33 mouse cellular contexts compared by ENCODE assay signal in genomic region chr5:73432805-73433204, GRCm38 (mm10). TPM values are rescaled to one million over a fixed set of nuclear protein-coding genes. Genes with fewer than 3 reads are reported as not detected.
"Had no signal": no experiment of that assay in that cellular context is flagged by ENCODE, and none has a peak within 500 bp of the region (broad histone marks: within the 10 kb centered on the region; RNA-seq: fewer than 3 reads in every experiment).

No protein-coding gene starts in this region.

- H3K36me3 ChIP-seq: embryonic facial prominence, embryonic 10.5 days; embryonic facial prominence, embryonic 12.5 days; embryonic facial prominence, embryonic 13.5 days; embryonic facial prominence, embryonic 15.5 days; forebrain, embryonic 10.5 days; forebrain, embryonic 12.5 days; forebrain, embryonic 15.5 days had no signal

- ATAC-seq: forebrain, embryonic 13.5 days; forebrain, embryonic 14.5 days; forebrain, embryonic 15.5 days; forebrain, embryonic 16.5 days; forebrain, postnatal 0 days had no signal

- H3K27ac ChIP-seq: embryonic facial prominence, embryonic 10.5 days; embryonic facial prominence, embryonic 12.5 days; embryonic facial prominence, embryonic 13.5 days; embryonic facial prominence, embryonic 15.5 days; forebrain, embryonic 10.5 days; forebrain, embryonic 12.5 days; forebrain, embryonic 13.5 days; forebrain, embryonic 15.5 days; gastrocnemius, adult 2 months; heart, adult 2 months had no signal

- DNase-seq: cerebellum, adult 9-10 months; cerebellum, adult 9-11 months; cerebellum, postnatal 10 days; cerebellum, postnatal 14 days; cerebellum, postnatal 25 days; cerebellum, postnatal 36 days; embryo, embryonic 11 days; forebrain, postnatal 0 days; gastrocnemius, adult 2 months; gastrocnemius, postnatal 10 days; gastrocnemius, postnatal 14 days; gastrocnemius, postnatal 25 days; gastrocnemius, postnatal 36 days; heart, adult 11 months; heart, adult 18-20 months; heart, adult 2 months had no signal

- H3K4me1 ChIP-seq: embryonic facial prominence, embryonic 10.5 days; embryonic facial prominence, embryonic 12.5 days; embryonic facial prominence, embryonic 13.5 days; embryonic facial prominence, embryonic 15.5 days; forebrain, embryonic 13.5 days; forebrain, embryonic 15.5 days had no signal

- H3K9me3 ChIP-seq: embryonic facial prominence, embryonic 10.5 days; embryonic facial prominence, embryonic 12.5 days; embryonic facial prominence, embryonic 13.5 days; embryonic facial prominence, embryonic 15.5 days; forebrain, embryonic 10.5 days; forebrain, embryonic 12.5 days; forebrain, embryonic 13.5 days; forebrain, embryonic 15.5 days had no signal

- H3K4me3 ChIP-seq: embryonic facial prominence, embryonic 10.5 days; embryonic facial prominence, embryonic 12.5 days; embryonic facial prominence, embryonic 13.5 days; embryonic facial prominence, embryonic 15.5 days; erythroblast, embryonic 14.5 days; forebrain, embryonic 10.5 days; forebrain, embryonic 12.5 days; forebrain, embryonic 13.5 days; forebrain, embryonic 15.5 days; gastrocnemius, adult 2 months; heart, adult 2 months had no signal

- H3K9ac ChIP-seq: embryonic facial prominence, embryonic 12.5 days; embryonic facial prominence, embryonic 13.5 days; embryonic facial prominence, embryonic 15.5 days; forebrain, embryonic 12.5 days; forebrain, embryonic 13.5 days; forebrain, embryonic 15.5 days; forebrain, postnatal 0 days had no signal

- H3K27me3 ChIP-seq: embryonic facial prominence, embryonic 12.5 days; forebrain, embryonic 12.5 days; forebrain, embryonic 13.5 days; forebrain, embryonic 15.5 days had no signal

RNA-seq across cellular contexts. Expression of gene Cwh43, which starts 26.9 kb away (rescaled TPM):
- total RNA-seq: common myeloid progenitor, adult 5-6 weeks; gastrocnemius, adult 18-20 months; gastrocnemius, adult 2 months; gastrocnemius, adult 8-10 months; gastrocnemius, postnatal 10 days; gastrocnemius, postnatal 14 days; gastrocnemius, postnatal 25 days; gastrocnemius, postnatal 36 days; granulocyte monocyte progenitor cell, adult 5-6 weeks; heart, adult 18-20 months; heart, adult 2 months; heart, adult 8-10 months had no signal
- polyA plus RNA-seq: embryonic facial prominence, embryonic 10.5 days; embryonic facial prominence, embryonic 12.5 days; erythroblast, embryonic 14.5 days; forebrain, embryonic 10.5 days; forebrain, embryonic 11.5 days; forebrain, embryonic 14.5 days; forebrain, embryonic 16.5 days; heart, adult 2 months had no signal

RNA-seq across cellular contexts. Expression of gene Dcun1d4, which starts 48.0 kb away (rescaled TPM):
- polyA plus RNA-seq: erythroblast, embryonic 14.5 days had no signal
